Mouse (Mus musculus): ENCODE results near the gene Thsd4.

DNA sequence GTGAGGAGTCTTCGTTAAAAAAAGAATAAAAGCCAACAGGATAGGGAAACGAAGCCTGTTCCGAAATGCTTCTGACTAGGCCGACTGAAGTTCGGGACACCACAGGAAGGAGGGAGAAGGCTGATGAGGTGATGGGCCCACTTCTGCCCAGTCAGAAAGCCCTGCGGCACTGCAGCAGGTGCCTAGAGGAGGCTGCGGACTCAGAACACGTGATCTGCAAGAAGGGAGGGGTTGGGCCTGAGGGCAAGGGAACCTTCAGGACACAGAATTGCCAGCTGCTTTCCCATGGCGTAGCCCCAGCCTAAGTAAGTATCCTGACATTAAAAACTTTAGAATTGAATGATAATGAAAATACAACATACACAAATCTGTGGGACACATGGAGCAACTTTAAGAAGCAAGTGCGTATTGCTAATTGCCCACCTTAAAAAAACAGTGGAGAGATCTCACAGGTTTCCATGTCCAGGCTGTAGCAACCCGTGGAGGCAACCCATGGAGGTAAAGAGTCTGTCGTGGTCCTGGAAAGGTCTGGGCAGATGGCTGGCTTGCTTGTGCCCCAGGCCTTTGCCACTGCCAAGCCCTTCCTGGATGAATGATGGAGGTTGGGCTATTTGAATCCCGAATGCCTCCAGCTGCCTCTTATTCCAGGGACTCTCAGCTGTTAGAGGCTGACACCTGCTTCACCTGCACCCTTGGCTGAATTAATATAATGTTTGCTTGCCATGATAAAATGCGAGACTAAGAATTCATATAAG is 560.5 kb downstream of the Thsd4 start:
- no peak for TF ChIP-seq CTCF (IDR thresholded peaks at IDR 0.05; ENCODE audit: borderline replicate concordance, control insufficient read depth, extremely low read depth, insufficient read depth, low read length, poor library complexity)
- no peak for TF ChIP-seq POLR2A (IDR thresholded peaks at IDR 0.05; ENCODE audit: control insufficient read depth, extremely low read depth, insufficient read depth, low read length, poor library complexity)
